Mouse (Mus musculus): ENCODE measurements around the gene Spsb2. TPM values are rescaled to one million over a fixed set of nuclear protein-coding genes. Genes with fewer than 3 reads are reported as not detected.

The Spsb2 gene
- polyA plus RNA-seq, 1 experiment = 0.81 TPM

- Histone ChIP-seq H3K9me3 (ENCODE audit: control insufficient read depth, low read length) (no peaks in the 10 kb centered on the region; the same call in 1 of the 2 replicates), H3K4me1 (ENCODE audit: control insufficient read depth) (peaks cover 5% of the 10 kb centered on the region), H3K27me3 (ENCODE audit: control insufficient read depth) (peaks cover 85% of the 10 kb centered on the region), H3K36me3 (ENCODE audit: control insufficient read depth) (no peaks in the 10 kb centered on the region), H3K4me3 (replicated peaks) (no peak overlapping the region)
- no peak for TF ChIP-seq GATA1 (IDR thresholded peaks at IDR 0.05; ENCODE audit: low read length)
- TF ChIP-seq TAL1 (IDR thresholded peaks at IDR 0.05; ENCODE audit: low read length) = no peak
Observed at GRCm38 (mm10) chr6:124857840-124858530, 49.5 kb downstream of the Spsb2 start.

GRCm38 (mm10) chr6:124858561-124859318 lies 50.3 kb downstream of the Spsb2 start:
- H3K27me3 ChIP-seq (ENCODE audit: control insufficient read depth) = peaks cover 92% of the 10 kb centered on the region
- H3K36me3 ChIP-seq (ENCODE audit: control insufficient read depth) = no peaks in the 10 kb centered on the region
- H3K4me1 ChIP-seq (ENCODE audit: control insufficient read depth) = peaks cover 5% of the 10 kb centered on the region
- H3K4me3 ChIP-seq (replicated peaks) = no peak overlapping the region
- H3K9me3 ChIP-seq (ENCODE audit: control insufficient read depth, low read length) = no peaks in the 10 kb centered on the region; the same call in 1 of the 2 replicates
- TF ChIP-seq GATA1 (IDR thresholded peaks at IDR 0.05; ENCODE audit: low read length) (no peak), TAL1 (IDR thresholded peaks at IDR 0.05; ENCODE audit: low read length) (no peak)

GRCm38 (mm10) chr6:124859725-124860124 lies 51.3 kb downstream of the Spsb2 start:
- peaks cover 96% of the 10 kb centered on the region for H3K27me3 ChIP-seq (ENCODE audit: control insufficient read depth)
- TF ChIP-seq TAL1 (IDR thresholded peaks at IDR 0.05; ENCODE audit: low read length) (no peak), GATA1 (IDR thresholded peaks at IDR 0.05; ENCODE audit: low read length) (no peak)
- H3K36me3 ChIP-seq (ENCODE audit: control insufficient read depth) = no peaks in the 10 kb centered on the region
- no peak overlapping the region for H3K4me3 ChIP-seq (replicated peaks)
- H3K9me3 ChIP-seq (ENCODE audit: control insufficient read depth, low read length) = no peaks in the 10 kb centered on the region; the same call in 1 of the 2 replicates
- peaks cover 7% of the 10 kb centered on the region for H3K4me1 ChIP-seq (ENCODE audit: control insufficient read depth)

Other genes starting within 250 kb of the Spsb2 start
- not detected in 2 replicates for gene C1rb, start 238.4 kb upstream of the Spsb2 start, polyA plus RNA-seq (2012)
- gene C1s2, start 172.6 kb upstream of the Spsb2 start, polyA plus RNA-seq (2012) = not detected in 2 replicates
- 15.9 and 16.0 TPM in 2 replicates for gene Lpcat3, start 145.6 kb upstream of the Spsb2 start, polyA plus RNA-seq (2012)
- 13.7 and 19.1 TPM in 2 replicates for gene Emg1, start 96.5 kb upstream of the Spsb2 start, polyA plus RNA-seq (2012)
- 19.9 and 21.8 TPM in 2 replicates for gene Phb2, start 96.3 kb upstream of the Spsb2 start, polyA plus RNA-seq (2012)
- gene Ptpn6, start 69.9 kb upstream of the Spsb2 start, polyA plus RNA-seq (2012) = 0.20 and 0.68 TPM in 2 replicates
- 0.95 and 2.7 TPM in 2 replicates for gene Grcc10, start 67.3 kb upstream of the Spsb2 start, polyA plus RNA-seq (2012)
- gene Gm45234, start 52.6 kb upstream of the Spsb2 start, polyA plus RNA-seq (2012) = 0.02 and 0.04 TPM in 2 replicates
- gene Atn1, start 52.1 kb upstream of the Spsb2 start, polyA plus RNA-seq (2012) = 0.14 and 0.32 TPM in 2 replicates
- gene Eno2, start 39.0 kb upstream of the Spsb2 start, polyA plus RNA-seq (2012) = not detected in 2 replicates
- gene Lrrc23, start 28.9 kb upstream of the Spsb2 start, polyA plus RNA-seq (2012) = not detected in 2 replicates
- gene Tpi1, start 5.6 kb downstream of the Spsb2 start, polyA plus RNA-seq (2012) = 10.3 and 10.7 TPM in 2 replicates
- 4.6 and 5.6 TPM in 2 replicates for gene Usp5, start 20.8 kb downstream of the Spsb2 start, polyA plus RNA-seq (2012)
- gene Cdca3, start 20.9 kb downstream of the Spsb2 start, polyA plus RNA-seq (2012) = 26.9 and 32.9 TPM in 2 replicates
- not detected in 2 replicates for gene Gnb3, start 31.6 kb downstream of the Spsb2 start, polyA plus RNA-seq (2012)
- 0.03 TPM in 1 of 2 replicates, not detected in the other for gene P3h3, start 49.1 kb downstream of the Spsb2 start, polyA plus RNA-seq (2012)
- 0.01 TPM in 1 of 2 replicates, not detected in the other for gene Gpr162, start 55.3 kb downstream of the Spsb2 start, polyA plus RNA-seq (2012)
- not detected in 2 replicates for gene Cd4, start 79.6 kb downstream of the Spsb2 start, polyA plus RNA-seq (2012)
- not detected in 2 replicates for gene Lag3, start 103.0 kb downstream of the Spsb2 start, polyA plus RNA-seq (2012)
- 2.6 and 3.1 TPM in 2 replicates for gene Ptms, start 111.4 kb downstream of the Spsb2 start, polyA plus RNA-seq (2012)
- 21.9 and 22.2 TPM in 2 replicates for gene Mlf2, start 122.7 kb downstream of the Spsb2 start, polyA plus RNA-seq (2012)
- 2.7 TPM in 2 replicates for gene Cops7a, start 156.9 kb downstream of the Spsb2 start, polyA plus RNA-seq (2012)
- 0.03 TPM in 1 of 2 replicates, not detected in the other for gene Pianp, start 188.0 kb downstream of the Spsb2 start, polyA plus RNA-seq (2012)
- gene Zfp384, start 200.5 kb downstream of the Spsb2 start, polyA plus RNA-seq (2012) = 3.9 and 4.2 TPM in 2 replicates
- gene Ing4, start 231.1 kb downstream of the Spsb2 start, polyA plus RNA-seq (2012) = 1.1 and 1.8 TPM in 2 replicates
- 0.97 and 1.6 TPM in 2 replicates for gene Acrbp, start 241.0 kb downstream of the Spsb2 start, polyA plus RNA-seq (2012)